Mouse (Mus musculus): ENCODE data around the gene Gap43. TPM values are rescaled to one million over a fixed set of nuclear protein-coding genes. Genes with fewer than 3 reads are reported as not detected.

Gene Gap43
- polyA plus RNA-seq, 1 experiment = 0.10 TPM

DNA sequence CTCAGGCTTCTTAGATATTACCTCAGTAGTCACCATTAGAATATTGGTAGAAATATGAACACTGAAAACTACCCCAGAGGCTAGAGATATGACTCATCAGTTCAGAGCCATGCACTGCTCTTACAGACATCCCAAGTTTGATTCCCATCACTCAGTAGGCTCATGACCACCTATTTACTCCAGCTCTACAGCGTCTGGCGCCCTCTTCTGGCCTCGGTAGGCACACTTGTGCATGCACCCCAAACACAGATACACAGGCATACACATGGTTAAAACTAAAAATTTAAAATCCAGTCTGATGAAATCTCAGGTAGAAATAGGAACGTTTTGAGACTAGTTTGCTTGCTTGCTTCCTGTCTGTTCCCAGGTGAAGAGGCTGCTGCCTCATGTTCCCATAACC, 109.1 kb downstream of the Gap43 start:
- no peak overlapping the region for H3K4me3 ChIP-seq (replicated peaks)
- H3K36me3 ChIP-seq (replicated peaks; ENCODE audit: low read length) = no peaks in the 10 kb centered on the region
- peaks cover 4% of the 10 kb centered on the region; the same call in 1 of the 2 replicates for H3K9me3 ChIP-seq
- no peaks in the 10 kb centered on the region for H3K4me1 ChIP-seq
- no peaks in the 10 kb centered on the region for H3K27me3 ChIP-seq (replicated peaks)
- no peak for TF ChIP-seq FLI1 (IDR thresholded peaks at IDR 0.05; ENCODE audit: low read length)
- no peak for TF ChIP-seq GATA1 (IDR thresholded peaks at IDR 0.05; ENCODE audit: borderline replicate concordance, low read length)

Data from megakaryocyte, embryonic 14.5 days (primary cell).